Mouse (Mus musculus): Measurements from ENCODE around the gene Gm525. TPM values are rescaled to one million over a fixed set of nuclear protein-coding genes. Genes with fewer than 3 reads are reported as not detected.
"Not testable (repeated sequence)": the region's sequence is repeated elsewhere in the genome, so short reads cannot be mapped to it uniquely, and the experiment has no call there.

Gm525 gene
- polyA plus RNA-seq (2017; shearing (Covaris generic)) = not detected

- no peak for ATAC-seq
Observed at GRCm38 (mm10) chr11:89073541-89073940, at the start of gene Gm525. Gm525 (plus strand) TSS chr11:89073841.

DNA sequence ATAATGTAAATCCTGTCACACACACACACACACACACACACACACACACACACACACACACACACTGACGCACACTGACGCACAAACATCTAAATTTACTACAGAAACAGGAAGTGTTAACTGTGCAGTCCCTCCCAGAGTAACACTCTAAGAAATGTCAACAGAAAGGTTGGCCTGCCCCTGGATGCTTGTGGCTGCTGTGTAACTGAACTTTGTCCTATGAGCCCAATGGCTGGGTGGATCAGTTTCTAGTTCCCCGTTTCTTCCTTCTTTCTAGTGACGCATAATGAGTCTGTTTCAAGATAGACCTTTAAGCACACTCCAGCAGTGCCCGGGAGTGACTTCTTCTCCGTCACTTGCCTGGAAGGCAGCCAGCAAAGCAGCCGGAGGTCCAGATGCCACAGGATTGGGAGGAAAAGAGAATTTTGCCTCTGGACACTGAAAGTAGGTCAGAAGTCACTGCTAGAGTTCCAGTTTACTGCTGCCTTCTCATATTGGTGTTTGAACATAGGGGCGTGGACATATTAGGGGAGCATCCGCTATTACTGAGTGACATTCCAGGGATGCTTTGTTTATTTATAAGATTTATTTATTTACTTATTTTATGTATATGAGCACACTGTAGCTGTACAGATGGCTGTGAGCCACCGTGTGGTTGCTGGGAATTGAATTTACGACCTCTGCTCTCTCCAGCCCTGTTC is 49.3 kb upstream of the Gm525 start:
- ATAC-seq = peak; percentile 89

DNA sequence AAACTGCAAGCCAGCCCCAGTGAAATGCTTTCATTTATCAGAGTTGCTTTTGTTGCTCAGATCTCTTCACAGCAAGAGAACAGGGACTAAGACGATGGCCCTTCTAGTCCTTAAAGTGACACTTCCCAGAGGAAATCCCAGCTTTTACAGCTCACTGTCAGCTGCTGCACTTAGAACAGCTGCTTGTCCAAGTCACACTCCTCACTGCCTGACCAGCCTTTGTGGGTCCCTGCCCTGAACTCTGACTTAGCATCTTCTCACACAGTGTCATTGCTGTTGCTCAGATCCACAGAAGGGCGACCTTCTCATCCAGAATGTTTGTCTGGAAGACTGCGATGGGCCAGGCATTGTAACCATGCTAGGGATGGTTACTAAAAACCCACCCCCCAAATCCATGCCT is 48.0 kb upstream of the Gm525 start:
- no peak for ATAC-seq

GRCm38 (mm10) chr11:89026117-89026516 is 47.5 kb upstream of the Gm525 start:
- ATAC-seq = no peak

GRCm38 (mm10) chr11:89027955-89028361 is 45.7 kb upstream of the Gm525 start:
- no peak for ATAC-seq

DNA sequence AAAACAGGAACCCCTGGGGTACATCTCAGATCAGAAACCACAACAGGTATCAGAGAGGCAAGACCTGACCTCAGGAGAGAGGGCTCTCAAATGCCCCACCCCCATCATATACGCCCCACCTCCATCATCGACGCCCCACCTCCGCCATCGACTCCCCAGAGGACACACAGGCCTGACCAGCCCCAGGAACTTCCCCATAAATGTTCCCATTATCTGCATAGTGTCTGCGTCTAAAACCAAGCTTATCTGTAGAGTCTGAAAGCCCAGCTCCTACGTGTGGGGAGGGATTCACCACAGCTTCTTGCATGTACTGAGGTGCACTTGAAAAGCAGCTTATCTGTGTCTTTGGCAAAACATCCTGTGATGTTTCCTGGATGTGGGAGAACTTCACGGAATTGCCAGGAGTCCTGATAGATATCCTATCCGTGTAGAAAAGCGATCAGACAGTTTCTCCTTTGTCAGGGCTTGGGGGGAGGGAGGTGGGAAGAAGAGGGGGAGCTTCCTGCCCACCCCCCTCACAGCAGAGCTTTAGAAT is 44.7 kb upstream of the Gm525 start:
- ATAC-seq = no peak

- ATAC-seq = no peak
Observed at GRCm38 (mm10) chr11:89030552-89030951, 43.1 kb upstream of the Gm525 start.

DNA sequence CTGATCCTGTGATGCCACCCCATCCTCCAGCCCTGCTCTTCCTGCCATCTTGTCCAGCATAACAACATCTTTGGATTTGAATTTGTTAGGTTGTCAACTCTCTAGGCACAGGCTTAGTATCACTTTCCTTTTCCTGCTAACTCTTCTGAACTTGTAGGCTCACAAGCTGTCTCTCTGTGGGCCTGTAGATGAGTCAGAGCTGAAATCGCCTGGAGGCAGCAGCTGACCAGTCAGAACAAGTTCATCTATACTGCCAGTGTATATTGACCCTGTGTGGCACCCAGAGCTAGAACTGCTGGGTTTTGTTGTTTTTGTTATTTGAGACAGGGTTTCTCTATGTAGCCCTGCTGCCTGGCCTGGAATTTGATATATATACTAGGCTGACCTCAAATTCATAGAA is 42.5 kb upstream of the Gm525 start:
- ATAC-seq = no peak

DNA sequence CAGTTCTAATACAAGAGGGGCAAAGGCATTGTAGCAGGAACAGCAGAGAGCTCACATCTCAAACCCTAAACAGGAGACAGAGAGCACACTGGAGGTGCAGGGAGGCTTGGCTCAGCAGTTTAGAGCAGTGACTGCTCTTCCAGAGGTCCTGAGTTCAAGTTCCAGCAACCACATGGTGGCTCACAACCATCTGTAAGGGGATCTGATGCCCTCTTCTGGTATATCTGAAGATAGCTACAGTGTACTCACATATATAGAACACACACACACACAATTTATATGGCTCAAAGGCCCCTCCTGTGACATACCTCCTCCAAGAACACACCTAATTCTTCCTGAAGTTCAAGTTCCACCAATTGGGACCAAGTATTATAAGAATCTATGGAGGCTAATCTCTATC is 39.0 kb upstream of the Gm525 start:
- no peak for ATAC-seq

GRCm38 (mm10) chr11:89035552-89035951 is 38.1 kb upstream of the Gm525 start:
- ATAC-seq = no peak

DNA sequence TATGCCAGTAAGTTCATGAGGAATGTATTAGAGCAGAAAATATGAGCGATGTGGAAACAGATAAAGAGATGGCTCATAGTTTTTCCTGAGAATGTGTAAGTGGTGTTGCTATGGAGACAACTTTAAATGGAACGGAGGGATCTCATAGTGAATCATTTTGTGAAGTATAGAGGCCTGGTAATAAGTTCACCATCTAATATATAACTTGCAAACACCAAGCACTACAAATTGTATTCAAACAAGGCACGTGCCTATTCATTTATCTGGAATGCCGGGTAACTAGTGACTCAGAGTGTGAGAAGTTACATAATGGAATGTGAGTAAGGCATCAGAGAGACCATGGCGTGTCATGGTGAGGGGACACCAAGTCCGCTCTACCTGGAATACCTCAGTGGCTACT is 35.1 kb upstream of the Gm525 start:
- ATAC-seq = no peak

- no peak for ATAC-seq
Observed at GRCm38 (mm10) chr11:89039325-89039724, 34.3 kb upstream of the Gm525 start.

GRCm38 (mm10) chr11:89041073-89041472 is 32.6 kb upstream of the Gm525 start:
- not testable (repeated sequence) for ATAC-seq

DNA sequence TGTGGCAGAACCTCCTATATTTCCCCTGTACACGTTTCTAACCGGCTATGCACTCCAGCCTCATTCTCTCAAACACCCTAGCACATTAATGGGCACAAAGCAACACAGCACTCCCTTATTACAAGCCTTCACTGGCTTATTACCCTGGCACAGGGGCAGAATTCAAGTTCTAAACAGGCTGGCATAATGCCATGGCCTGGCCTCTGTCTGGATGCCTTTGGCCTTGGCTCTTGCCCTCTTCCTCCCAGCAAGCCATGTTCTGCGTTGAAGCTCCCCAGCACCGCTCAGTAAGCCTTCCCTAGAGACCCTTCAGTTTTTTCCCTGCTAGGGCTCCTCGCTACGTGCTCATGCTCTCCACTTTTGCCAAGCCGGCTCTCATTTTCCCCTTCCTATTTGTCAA is 30.6 kb upstream of the Gm525 start:
- ATAC-seq = no peak

DNA sequence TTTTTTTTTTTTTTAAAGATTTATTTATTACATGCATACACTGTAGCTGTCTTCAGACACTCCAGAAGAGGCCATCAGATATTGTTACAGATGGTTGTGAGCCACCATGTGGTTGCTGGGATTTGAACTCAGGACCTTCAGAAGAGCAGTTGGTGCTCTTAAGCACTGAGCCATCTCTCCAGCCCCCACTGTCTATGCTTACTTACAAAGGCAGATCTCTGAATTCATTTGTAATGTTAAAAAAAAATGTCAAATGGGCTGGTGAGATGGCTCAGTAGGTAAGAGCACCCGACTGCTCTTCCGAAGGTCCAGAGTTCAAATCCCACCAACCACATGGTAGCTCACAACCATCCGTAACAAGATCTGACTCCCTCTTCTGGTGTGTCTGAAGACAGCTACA is 28.1 kb upstream of the Gm525 start:
- ATAC-seq = not testable (repeated sequence)

DNA sequence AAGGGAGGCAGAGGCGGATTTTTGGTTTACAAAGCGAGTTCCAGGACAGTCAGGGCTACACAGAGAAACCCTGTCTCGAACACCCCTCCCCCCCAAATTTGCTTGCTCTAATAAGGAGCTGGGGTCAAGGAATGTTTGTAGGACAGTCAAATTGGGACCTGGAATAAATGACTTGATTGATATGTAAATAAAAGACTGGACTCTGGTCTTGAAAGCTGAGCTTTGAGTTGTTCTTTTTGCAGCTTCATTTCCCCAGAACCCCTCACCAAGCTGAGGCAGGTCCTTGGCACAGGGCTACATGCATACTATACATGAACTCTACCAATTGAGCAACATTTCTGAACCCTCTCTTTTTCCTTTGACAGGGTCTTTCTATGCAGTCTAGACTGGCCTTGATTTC is 27.6 kb upstream of the Gm525 start:
- no peak for ATAC-seq

GRCm38 (mm10) chr11:89051767-89052166 is 21.9 kb upstream of the Gm525 start:
- ATAC-seq = no peak

GRCm38 (mm10) chr11:89055931-89056690 is 17.5 kb upstream of the Gm525 start:
- no peak for ATAC-seq

- no peak for ATAC-seq
Observed at GRCm38 (mm10) chr11:89058515-89059270, 14.9 kb upstream of the Gm525 start.

DNA sequence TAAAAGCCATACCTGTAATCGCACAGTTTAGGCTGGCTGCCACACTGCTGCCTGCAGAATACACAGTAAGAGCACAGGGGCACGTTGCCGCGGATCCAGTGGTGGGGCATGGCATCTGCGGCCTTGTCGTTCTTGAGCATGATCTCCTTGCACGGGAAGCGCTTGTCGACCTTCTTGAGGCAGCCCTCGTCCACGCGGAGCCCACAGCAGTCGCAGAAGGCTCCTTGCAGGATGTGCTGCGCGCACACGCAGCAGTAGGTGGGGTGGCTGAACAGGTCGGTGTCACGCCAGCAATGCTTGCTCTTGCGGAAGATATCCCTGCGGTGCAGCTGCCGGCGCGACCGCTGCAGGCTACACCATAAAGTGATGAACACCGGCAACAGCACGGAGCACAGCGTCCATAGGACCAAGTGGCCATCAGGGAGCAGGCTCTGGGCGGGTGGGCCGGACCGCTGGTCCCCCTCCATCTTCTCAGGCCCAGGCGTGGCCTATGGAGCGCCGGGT is 13.7 kb upstream of the Gm525 start:
- ATAC-seq = peak; percentile 57

GRCm38 (mm10) chr11:89060423-89061089 is 13.1 kb upstream of the Gm525 start:
- peak; percentile 90 for ATAC-seq

DNA sequence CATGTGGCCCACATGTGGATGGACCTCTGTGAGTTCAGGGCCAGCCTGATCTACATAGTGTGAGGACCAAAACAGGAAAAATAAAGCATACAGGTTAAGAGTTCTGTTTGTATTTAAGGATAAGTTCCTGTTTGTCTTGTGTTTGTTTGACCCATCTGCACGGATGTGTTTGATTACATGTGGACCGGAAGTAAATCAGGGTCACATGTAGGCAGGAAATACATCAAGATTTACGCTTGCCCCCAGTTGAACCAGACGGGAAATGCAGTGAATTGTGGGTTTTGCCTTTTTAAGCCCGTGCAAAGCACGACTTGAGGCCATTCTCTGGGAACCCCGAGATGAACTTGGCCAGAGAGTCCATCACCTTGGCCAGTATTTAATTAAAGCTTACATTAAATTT is 12.3 kb upstream of the Gm525 start:
- ATAC-seq = peak; percentile 18

Data from inflammation-experienced regulatory T-cells, adult 6 months (primary cell).